Mouse (Mus musculus): Measurements from ENCODE around the gene Elmo1. TPM values are rescaled to one million over a fixed set of nuclear protein-coding genes. Genes with fewer than 3 reads are reported as not detected.

Gene Elmo1
- 10 to 100 TPM; 46.6 to 46.9 TPM for total RNA-seq (2021)

- intact Hi-C loops (cut with DNase I), result no loop called here
- peak; percentile 83 for DNase-seq
Observed at GRCm38 (mm10) chr13:20090133-20090710, at the start of gene Elmo1. TSS of gene Elmo1 (plus strand) at chr13:20090596.

GRCm38 (mm10) chr13:20041169-20041830 is 49.1 kb upstream of the Elmo1 start:
- intact Hi-C loops (cut with DNase I), result no loop called here
- DNase-seq, result no peak

- intact Hi-C loops (cut with DNase I), result no loop called here
- DNase-seq, result no peak
Observed at GRCm38 (mm10) chr13:20042856-20043255, 47.5 kb upstream of the Elmo1 start.

- no peak for DNase-seq
- intact Hi-C loops (cut with DNase I), result no loop called here
Observed at GRCm38 (mm10) chr13:20045350-20045749, 45.0 kb upstream of the Elmo1 start.

GRCm38 (mm10) chr13:20045836-20046235 is 44.6 kb upstream of the Elmo1 start:
- DNase-seq, result no peak
- intact Hi-C loops (cut with DNase I), result no loop called here

GRCm38 (mm10) chr13:20046406-20046805 is 44.0 kb upstream of the Elmo1 start:
- intact Hi-C loops (cut with DNase I), result no loop called here
- DNase-seq, result no peak

GRCm38 (mm10) chr13:20047926-20048836 is 42.2 kb upstream of the Elmo1 start:
- intact Hi-C loops (cut with DNase I), result no loop called here
- DNase-seq, result peak; percentile 8

GRCm38 (mm10) chr13:20048837-20049160 is 41.6 kb upstream of the Elmo1 start:
- intact Hi-C loops (cut with DNase I), result no loop called here
- DNase-seq, result no peak

GRCm38 (mm10) chr13:20049654-20050053 is 40.7 kb upstream of the Elmo1 start:
- no peak for DNase-seq
- intact Hi-C loops (cut with DNase I), result no loop called here

GRCm38 (mm10) chr13:20050149-20050548 is 40.2 kb upstream of the Elmo1 start:
- intact Hi-C loops (cut with DNase I), result no loop called here
- DNase-seq, result no peak

GRCm38 (mm10) chr13:20057926-20058325 is 32.5 kb upstream of the Elmo1 start:
- DNase-seq, result no peak
- intact Hi-C loops (cut with DNase I), result no loop called here

- intact Hi-C loops (cut with DNase I), result no loop called here
- DNase-seq, result peak; percentile 18
Observed at GRCm38 (mm10) chr13:20061031-20061430, 29.4 kb upstream of the Elmo1 start.

GRCm38 (mm10) chr13:20063331-20063730 is 27.1 kb upstream of the Elmo1 start:
- no peak for DNase-seq
- intact Hi-C loops (cut with DNase I), result no loop called here

GRCm38 (mm10) chr13:20072043-20072442 is 18.4 kb upstream of the Elmo1 start:
- intact Hi-C loops (cut with DNase I), result no loop called here

GRCm38 (mm10) chr13:20072994-20073393 is 17.4 kb upstream of the Elmo1 start:
- intact Hi-C loops (cut with DNase I), result no loop called here
- no peak for DNase-seq

More at GRCm38 (mm10) chr13:20072043-20072442, 18.4 kb upstream of the Elmo1 start:
- no peak for DNase-seq

- intact Hi-C loops (cut with DNase I), result no loop called here
- DNase-seq, result no peak
Observed at GRCm38 (mm10) chr13:20076521-20076920, 13.9 kb upstream of the Elmo1 start.

GRCm38 (mm10) chr13:20077237-20077636 is 13.2 kb upstream of the Elmo1 start:
- intact Hi-C loops (cut with DNase I), result no loop called here
- DNase-seq, result no peak

GRCm38 (mm10) chr13:20090711-20091603 is 561 bp downstream of the Elmo1 start:
- DNase-seq, result peak; percentile 57
- intact Hi-C loops (cut with DNase I), result no loop called here

- intact Hi-C loops (cut with DNase I), result no loop called here
Observed at GRCm38 (mm10) chr13:20091604-20091926, 1.2 kb downstream of the Elmo1 start.

GRCm38 (mm10) chr13:20092301-20092700 is 1.9 kb downstream of the Elmo1 start:
- no peak for DNase-seq
- intact Hi-C loops (cut with DNase I), result no loop called here

More at GRCm38 (mm10) chr13:20091604-20091926, 1.2 kb downstream of the Elmo1 start:
- no peak for DNase-seq
